Mouse (Mus musculus): Measurements from ENCODE around the gene H2al1c.
"Not testable (repeated sequence)": the region's sequence is repeated elsewhere in the genome, so short reads cannot be mapped to it uniquely, and the experiment has no call there.

H2al1c gene

DNA sequence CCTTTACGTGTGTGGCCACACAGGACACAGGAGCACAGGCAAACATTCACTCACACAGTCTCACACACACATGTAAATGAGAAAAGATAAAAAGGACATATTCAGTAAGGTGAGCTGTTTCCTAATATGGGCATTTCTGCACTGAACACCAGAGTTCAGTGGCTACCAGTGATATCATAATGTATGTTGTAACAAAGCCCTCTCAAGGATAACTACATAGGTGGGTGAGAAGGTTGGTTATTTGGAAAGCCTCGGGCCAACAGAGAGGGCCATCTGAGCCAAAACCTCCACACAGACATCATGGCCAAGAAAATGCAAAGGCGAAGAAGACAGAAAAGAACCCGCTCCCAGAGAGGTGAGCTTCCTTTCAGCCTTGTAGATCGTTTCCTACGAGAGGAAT lies at the start of gene H2al1c:
Gene H2al1c (plus strand): TSS at position 301 of the 400 bp plus-strand sequence.
- not testable (repeated sequence) for DNase-seq (ENCODE audit: low spot score)

DNA sequence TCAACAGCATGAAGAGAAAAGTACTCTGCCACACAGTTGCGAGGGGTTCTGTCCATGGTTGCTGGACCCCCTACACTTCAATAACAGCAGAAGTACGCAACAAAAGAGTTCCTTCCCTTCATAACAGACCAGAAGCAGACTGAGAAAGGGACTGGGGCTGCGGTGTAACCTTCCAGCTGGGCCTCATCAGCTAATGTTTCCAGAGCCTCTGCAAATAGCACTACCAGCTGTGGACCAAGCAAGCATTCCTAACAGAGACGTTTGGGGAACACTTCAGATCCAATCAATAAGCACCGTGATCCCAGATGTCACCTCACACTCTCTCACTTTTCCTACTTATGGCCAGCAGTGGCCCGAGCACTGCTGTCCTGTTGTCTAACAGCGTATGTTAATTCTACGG lies 40.5 kb upstream of the H2al1c start:
- no peak for DNase-seq (ENCODE audit: low spot score)

DNA sequence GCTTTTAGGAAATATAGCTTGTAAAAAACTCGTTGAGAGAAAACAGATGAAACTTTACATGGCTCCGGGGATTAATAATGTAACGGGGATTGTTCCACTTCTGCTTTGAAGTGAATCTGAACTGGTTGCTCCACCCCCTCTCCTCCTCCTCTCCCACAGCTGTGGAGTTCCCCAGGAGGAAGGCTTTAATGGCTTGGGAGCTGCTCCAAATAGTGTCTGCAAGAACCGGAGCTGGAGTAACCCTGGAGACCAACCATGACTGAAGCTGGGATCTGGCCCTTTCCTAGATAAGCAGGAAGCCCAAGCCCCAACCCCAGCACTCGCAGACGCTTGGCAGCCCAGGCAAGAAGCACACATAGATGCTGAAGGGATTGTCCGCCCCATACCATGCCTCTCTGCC lies 37.7 kb upstream of the H2al1c start:
- no peak for DNase-seq (ENCODE audit: low spot score)

DNA sequence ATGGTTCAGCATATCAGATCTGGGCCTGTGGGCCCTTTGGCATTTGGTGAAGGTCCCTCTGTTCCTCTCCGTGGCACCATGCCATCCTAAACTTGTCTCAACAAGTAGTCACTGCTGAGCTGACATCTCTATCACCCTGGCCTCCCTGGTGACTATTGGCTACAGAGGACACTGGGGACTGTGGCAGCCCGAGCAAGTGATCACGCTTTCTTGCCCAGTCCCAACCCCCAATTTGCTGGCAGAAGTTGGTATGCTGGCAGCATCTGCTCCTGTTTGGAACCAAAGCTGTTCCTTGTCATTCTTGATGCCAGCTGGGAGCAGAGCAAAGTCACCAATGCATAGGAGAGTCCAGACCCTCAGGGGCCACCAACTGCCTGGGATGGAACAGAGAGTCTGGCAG lies 36.4 kb upstream of the H2al1c start:
- DNase-seq (ENCODE audit: low spot score): no peak

DNA sequence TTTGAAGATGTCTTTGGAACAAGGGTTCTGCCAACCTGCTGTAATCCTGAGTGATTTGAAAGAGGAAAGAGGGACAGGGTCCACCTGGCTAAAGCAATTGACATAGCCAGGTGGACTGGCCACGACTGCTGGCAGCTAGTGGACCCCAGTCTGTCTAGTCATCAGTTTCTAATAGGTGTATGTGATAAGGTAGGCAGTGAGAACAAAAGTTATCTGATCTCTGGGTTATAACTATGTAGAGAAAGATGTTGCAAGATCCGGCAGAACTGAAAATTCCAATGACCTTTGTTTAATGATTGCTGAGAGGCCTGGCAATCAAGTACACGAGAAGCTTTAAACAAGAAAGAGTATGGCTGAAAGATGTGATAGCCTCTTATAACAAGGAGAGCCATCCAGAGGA lies 32.3 kb upstream of the H2al1c start:
- no peak for DNase-seq (ENCODE audit: low spot score)

DNA sequence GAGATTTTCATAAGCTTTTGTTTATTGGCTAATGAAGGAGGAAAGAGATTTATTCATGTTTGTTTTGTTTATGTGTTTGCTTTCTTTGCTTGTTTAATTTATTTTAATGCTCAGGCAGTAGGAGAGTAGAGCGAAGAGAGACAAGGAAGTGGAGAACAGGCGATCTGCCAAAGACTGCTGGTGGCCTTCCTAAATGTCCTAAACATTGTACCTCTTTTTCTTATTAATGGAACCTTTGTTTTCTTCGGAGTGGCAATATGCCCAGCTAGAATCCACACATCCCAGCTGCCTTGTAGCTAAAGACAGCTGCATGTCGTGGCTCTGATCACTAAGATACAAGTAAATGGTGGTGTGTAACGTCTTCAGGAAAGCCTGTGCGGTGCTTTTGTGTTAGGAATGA lies 28.4 kb upstream of the H2al1c start:
- DNase-seq (ENCODE audit: low spot score): no peak

DNA sequence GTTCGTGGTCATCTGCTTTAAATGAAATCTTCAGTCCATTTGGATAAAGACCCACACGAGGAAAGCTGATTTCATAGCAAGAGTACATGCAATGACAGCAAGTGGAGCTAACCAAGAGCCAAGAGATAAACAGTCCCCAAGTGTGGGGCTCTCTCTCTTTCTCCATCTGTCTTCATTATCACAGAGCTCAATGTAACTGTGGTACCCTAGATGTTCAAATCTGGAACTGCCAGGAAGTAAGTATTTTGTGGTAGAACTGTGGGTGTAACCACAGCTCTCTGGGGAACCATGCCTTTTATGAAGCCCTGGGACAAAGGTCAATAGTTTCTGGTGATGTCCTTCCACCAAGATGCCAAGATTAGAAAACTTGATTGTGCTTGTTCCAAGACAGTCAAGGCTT lies 24.7 kb upstream of the H2al1c start:
- DNase-seq (ENCODE audit: low spot score): no peak

DNA sequence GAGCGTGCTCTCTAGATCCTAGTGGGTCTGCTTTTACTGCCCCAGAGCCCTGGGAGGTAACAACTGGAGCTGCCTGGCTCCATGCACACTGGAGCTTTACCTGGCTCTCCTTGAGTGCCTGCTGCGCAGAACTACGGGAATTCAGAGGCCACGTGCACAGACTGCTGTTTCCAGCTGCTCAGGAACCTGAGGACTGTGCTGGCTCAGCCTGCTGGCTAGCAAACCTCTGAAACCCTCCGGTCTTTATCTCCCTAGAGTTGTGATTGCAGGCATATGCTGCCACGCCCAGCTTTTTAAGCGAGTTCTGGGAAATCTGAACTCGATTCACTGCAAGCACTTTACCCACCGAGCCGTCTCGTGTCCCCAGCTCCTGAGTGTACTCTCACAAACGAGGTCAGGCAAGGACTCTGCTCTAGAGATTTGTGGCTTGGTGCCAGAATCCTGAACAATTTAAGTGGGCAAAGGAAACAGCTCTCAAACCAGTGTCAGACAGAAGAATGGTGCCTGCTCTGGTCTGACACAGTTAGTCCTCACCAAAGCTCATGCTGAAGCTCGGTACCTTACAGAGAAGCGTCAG lies 17.1 kb upstream of the H2al1c start:
- no peak for DNase-seq (ENCODE audit: low spot score)

DNA sequence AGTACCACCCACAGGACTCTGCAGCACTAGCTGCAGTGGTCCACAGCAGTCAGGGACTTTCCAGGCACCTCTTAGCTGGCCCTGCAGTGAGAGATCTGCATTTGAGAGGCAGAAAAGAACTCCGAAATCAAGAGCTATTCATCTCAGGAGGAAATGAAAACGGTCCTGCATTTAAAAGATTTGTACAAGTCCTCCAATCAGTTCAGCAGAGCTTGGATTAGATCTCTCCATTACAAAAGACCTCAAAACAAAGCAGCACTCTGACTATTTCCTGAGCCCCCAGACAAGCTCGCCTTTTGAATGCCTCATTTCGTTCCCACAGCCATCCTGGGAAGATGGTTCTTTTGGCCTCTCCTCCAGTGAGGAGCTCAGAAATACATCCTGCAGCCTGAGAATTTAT lies 16.2 kb upstream of the H2al1c start:
- DNase-seq (ENCODE audit: low spot score): no peak

DNA sequence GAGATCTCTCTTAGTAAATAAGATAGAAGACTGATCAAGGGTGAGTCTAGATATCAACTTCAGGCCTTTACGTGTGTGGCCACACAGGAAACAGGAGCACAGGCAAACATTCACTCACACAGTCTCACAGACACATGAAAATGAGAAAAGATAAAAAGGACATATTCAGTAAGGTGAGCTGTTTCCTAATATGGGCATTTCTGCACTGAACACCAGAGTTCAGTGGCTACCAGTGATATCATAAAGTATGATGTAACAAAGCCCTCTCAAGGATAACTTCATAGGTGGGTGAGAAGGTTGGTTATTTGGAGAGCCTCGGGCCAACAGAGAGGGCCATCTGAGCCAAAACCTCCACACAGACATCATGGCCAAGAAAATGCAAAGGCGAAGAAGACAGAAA lies 6.5 kb upstream of the H2al1c start, which contains the start of gene H2al1a:
Gene H2al1a (plus strand): TSS at position 301 of the 400 bp plus-strand sequence.
- not testable (repeated sequence) for DNase-seq (ENCODE audit: low spot score)

DNA sequence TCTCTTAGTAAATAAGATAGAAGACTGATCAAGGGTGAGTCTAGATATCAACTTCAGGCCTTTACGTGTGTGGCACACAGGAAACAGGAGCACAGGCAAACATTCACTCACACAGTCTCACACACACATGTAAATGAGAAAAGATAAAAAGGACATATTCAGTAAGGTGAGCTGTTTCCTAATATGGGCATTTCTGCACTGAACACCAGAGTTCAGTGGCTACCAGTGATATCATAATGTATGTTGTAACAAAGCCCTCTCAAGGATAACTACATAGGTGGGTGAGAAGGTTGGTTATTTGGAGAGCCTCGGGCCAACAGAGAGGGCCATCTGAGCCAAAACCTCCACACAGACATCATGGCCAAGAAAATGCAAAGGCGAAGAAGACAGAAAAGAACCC lies 3.3 kb upstream of the H2al1c start, which contains the start of gene H2al1b:
Gene H2al1b (plus strand): TSS at position 301 of the 400 bp plus-strand sequence.
- DNase-seq (ENCODE audit: low spot score): not testable (repeated sequence)

DNA sequence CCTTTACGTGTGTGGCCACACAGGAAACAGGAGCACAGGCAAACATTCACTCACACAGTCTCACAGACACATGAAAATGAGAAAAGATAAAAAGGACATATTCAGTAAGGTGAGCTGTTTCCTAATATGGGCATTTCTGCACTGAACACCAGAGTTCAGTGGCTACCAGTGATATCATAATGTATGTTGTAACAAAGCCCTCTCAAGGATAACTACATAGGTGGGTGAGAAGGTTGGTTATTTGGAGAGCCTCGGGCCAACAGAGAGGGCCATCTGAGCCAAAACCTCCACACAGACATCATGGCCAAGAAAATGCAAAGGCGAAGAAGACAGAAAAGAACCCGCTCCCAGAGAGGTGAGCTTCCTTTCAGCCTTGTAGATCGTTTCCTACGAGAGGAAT lies 3.1 kb downstream of the H2al1c start, which contains the start of gene H2al1d:
Gene H2al1d (plus strand): TSS at position 301 of the 400 bp plus-strand sequence.
- DNase-seq (ENCODE audit: low spot score): not testable (repeated sequence)

DNA sequence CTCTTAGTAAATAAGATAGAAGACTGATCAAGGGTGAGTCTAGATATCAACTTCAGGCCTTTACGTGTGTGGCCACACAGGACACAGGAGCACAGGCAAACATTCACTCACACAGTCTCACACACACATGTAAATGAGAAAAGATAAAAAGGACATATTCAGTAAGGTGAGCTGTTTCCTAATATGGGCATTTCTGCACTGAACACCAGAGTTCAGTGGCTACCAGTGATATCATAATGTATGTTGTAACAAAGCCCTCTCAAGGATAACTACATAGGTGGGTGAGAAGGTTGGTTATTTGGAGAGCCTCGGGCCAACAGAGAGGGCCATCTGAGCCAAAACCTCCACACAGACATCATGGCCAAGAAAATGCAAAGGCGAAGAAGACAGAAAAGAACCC lies 6.2 kb downstream of the H2al1c start, which contains the start of gene H2al1e:
Gene H2al1e (plus strand): TSS at position 301 of the 400 bp plus-strand sequence.
- not testable (repeated sequence) for DNase-seq (ENCODE audit: low spot score)

DNA sequence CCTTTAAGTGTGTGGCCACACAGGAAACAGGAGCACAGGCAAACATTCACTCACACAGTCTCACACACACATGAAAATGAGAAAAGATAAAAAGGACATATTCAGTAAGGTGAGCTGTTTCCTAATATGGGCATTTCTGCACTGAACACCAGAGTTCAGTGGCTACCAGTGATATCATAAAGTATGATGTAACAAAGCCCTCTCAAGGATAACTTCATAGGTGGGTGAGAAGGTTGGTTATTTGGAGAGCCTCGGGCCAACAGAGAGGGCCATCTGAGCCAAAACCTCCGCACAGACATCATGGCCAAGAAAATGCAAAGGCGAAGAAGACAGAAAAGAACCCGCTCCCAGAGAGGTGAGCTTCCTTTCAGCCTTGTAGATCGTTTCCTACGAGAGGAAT lies 9.4 kb downstream of the H2al1c start, which contains the start of gene H2al1f:
Gene H2al1f (plus strand): TSS at position 301 of the 400 bp plus-strand sequence.
- not testable (repeated sequence) for DNase-seq (ENCODE audit: low spot score)

DNA sequence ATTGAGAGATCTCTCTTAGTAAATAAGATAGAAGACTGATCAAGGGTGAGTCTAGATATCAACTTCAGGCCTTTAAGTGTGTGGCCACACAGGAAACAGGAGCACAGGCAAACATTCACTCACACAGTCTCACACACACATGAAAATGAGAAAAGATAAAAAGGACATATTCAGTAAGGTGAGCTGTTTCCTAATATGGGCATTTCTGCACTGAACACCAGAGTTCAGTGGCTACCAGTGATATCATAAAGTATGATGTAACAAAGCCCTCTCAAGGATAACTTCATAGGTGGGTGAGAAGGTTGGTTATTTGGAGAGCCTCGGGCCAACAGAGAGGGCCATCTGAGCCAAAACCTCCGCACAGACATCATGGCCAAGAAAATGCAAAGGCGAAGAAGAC lies 12.5 kb downstream of the H2al1c start, which contains the start of gene H2al1g:
Gene H2al1g (plus strand): TSS at position 301 of the 400 bp plus-strand sequence.
- DNase-seq (ENCODE audit: low spot score): not testable (repeated sequence)

DNA sequence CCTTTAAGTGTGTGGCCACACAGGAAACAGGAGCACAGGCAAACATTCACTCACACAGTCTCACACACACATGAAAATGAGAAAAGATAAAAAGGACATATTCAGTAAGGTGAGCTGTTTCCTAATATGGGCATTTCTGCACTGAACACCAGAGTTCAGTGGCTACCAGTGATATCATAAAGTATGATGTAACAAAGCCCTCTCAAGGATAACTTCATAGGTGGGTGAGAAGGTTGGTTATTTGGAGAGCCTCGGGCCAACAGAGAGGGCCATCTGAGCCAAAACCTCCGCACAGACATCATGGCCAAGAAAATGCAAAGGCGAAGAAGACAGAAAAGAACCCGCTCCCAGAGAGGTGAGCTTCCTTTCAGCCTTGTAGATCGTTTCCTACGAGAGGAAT lies 15.7 kb downstream of the H2al1c start, which contains the start of gene H2al1h:
Gene H2al1h (plus strand): TSS at position 301 of the 400 bp plus-strand sequence.
- DNase-seq (ENCODE audit: low spot score): not testable (repeated sequence)

DNA sequence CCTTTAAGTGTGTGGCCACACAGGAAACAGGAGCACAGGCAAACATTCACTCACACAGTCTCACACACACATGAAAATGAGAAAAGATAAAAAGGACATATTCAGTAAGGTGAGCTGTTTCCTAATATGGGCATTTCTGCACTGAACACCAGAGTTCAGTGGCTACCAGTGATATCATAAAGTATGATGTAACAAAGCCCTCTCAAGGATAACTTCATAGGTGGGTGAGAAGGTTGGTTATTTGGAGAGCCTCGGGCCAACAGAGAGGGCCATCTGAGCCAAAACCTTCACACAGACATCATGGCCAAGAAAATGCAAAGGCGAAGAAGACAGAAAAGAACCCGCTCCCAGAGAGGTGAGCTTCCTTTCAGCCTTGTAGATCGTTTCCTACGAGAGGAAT lies 18.9 kb downstream of the H2al1c start, which contains the start of gene H2al1i:
Gene H2al1i (plus strand): TSS at position 301 of the 400 bp plus-strand sequence.
- not testable (repeated sequence) for DNase-seq (ENCODE audit: low spot score)

DNA sequence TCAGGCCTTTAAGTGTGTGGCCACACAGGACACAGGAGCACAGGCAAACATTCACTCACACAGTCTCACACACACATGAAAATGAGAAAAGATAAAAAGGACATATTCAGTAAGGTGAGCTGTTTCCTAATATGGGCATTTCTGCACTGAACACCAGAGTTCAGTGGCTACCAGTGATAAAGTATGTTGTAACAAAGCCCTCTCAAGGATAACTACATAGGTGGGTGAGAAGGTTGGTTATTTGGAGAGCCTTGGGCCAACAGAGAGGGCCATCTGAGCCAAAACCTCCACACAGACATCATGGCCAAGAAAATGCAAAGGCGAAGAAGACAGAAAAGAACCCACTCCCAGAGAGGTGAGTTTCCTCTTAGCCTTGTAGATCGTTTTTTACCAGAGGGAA lies 22.1 kb downstream of the H2al1c start, which contains the start of gene H2al1j:
Gene H2al1j (plus strand): TSS at position 301 of the 400 bp plus-strand sequence.
- not testable (repeated sequence) for DNase-seq (ENCODE audit: low spot score)

DNA sequence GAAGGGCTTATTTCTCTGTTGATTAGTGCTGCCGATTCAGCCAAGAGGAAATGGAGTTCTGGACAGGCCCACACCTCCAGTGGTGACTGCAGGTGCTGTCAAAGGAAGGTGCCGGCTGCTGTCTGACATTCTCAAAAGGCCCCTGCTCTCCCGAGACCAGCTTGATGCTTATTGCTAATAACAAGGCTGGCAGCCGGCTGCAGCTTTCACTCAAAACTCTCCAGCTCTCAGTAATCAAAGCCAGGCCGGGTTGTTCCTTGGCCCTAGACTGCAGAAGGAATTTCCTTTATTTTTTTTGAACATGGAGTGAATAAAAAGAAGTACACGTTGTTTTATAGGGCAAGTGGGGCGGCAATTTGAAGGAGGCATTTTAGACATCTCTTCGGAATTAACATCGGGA lies 40.3 kb downstream of the H2al1c start:
- no peak for DNase-seq (ENCODE audit: low spot score)

DNA sequence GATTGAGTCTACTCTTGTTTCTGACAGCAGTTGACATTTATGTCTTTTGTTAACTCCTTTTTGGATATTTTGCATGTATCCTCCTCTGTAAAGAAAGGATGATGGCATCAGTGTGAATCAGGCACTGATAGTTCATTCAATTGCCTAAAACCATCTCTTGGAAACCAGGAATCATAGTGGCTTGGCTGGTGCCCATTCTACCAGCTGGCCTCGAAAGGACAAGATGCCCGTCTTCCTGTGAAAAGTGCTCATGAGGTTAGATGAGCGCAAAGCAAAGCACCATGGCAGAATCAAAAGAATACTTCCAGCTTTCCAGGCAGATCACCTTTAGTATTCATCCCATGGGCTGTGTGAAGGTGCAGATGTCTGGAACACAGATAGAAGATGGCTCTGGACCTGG lies 41.3 kb downstream of the H2al1c start:
- no peak for DNase-seq (ENCODE audit: low spot score)

All from T-cell, adult 2 months (primary cell).